Mouse (Mus musculus) hindbrain, embryonic 12.5 days (tissue): ENCODE results near the gene Art4. TPM values are rescaled to one million over a fixed set of nuclear protein-coding genes. Genes with fewer than 3 reads are reported as not detected.

Source experiments
- ATAC-seq: fragments of 200-750 bp; cut with Nextera tagmentation; 2 replicates; pipeline ENCODE4 v1.8.0; 2017; ENCODE audit warnings: moderate TSS enrichment; ENCODE audit not compliant: low FRiP score
- H3K27ac ChIP-seq: fragments of 300-500 bp; sonication (generic); 2 replicates; pipeline ENCODE4 v1.5.1; 2016; ENCODE audit warnings: mild to moderate bottlenecking
- H3K27me3 ChIP-seq: fragments of 300-500 bp; sonication (generic); 2 replicates; pipeline ENCODE4 v1.6.1; 2016; ENCODE audit warnings: mild to moderate bottlenecking
- H3K36me3 ChIP-seq: fragments of 300-500 bp; sonication (generic); 2 replicates; pipeline ENCODE4 v1.6.1; 2016; ENCODE audit warnings: mild to moderate bottlenecking
- H3K4me1 ChIP-seq: fragments of 300-500 bp; sonication (generic); 2 replicates; pipeline ENCODE4 v1.6.1; 2016
- H3K4me2 ChIP-seq: fragments of 300-500 bp; sonication (generic); replicated peaks from 2 replicates; pipeline ENCODE4 v1.6.1; 2016; ENCODE audit warnings: mild to moderate bottlenecking
- H3K4me3 ChIP-seq: fragments of 300-500 bp; sonication (generic); 2 replicates; pipeline ENCODE4 v1.5.1; 2016; ENCODE audit warnings: mild to moderate bottlenecking
- H3K9ac ChIP-seq: fragments of 300-500 bp; sonication (generic); 2 replicates; pipeline ENCODE4 v1.6.1; 2016; ENCODE audit warnings: mild to moderate bottlenecking, moderate library complexity
- H3K9me3 ChIP-seq: fragments of 300-500 bp; sonication (generic); replicated peaks from 2 replicates; pipeline ENCODE4 v1.6.1; 2016; ENCODE audit warnings: mild to moderate bottlenecking
- WGBS: fragments of 180-500 bp; shearing (Covaris S2); methylation state at CpG from one replicate; pipeline ENCODE4 v1.1.7; 2016; 5-methylcytosine and 5-hydroxymethylcytosine counted together
- polyA plus RNA-seq: library from polyadenylated mRNA; unstranded; fragments of >200 nt; fragmentation: Nextera tagmentation; extraction: Ambion mirVana; gene quantifications from 2 replicates; pipeline ENCODE4 v1.2.1, GENCODE M21; 2016

Art4 gene
- polyA plus RNA-seq, 1 experiment from 2014 or later = 0.75 TPM

GRCm38 (mm10) chr6:136857873-136858260 is 334 bp upstream of the Art4 start:
- ATAC-seq = no peak
- Histone ChIP-seq H3K27me3 (no peaks in the 10 kb centered on the region), H3K9me3 (no peaks in the 10 kb centered on the region), H3K27ac (no peak overlapping the region), H3K9ac (no peak overlapping the region), H3K36me3 (no peaks in the 10 kb centered on the region), H3K4me1 (0 out of 2 replicates have a peak, but pooled peaks cover 1% of the 10 kb centered on the region), H3K4me3 (no peak overlapping the region), H3K4me2 (no peak overlapping the region)
- 65% methylated on average over 11 of the region's 11 CpGs for WGBS

- Histone ChIP-seq H3K4me2 (no peak overlapping the region), H3K9ac (no peak overlapping the region), H3K27ac (no peak overlapping the region), H3K9me3 (no peaks in the 10 kb centered on the region), H3K4me3 (no peak overlapping the region), H3K4me1 (peaks cover 5% of the 10 kb centered on the region; the same call in 1 of the 2 replicates), H3K36me3 (no peaks in the 10 kb centered on the region), H3K27me3 (no peaks in the 10 kb centered on the region)
- 76% methylated on average over 14 of the region's 14 CpGs for WGBS
- ATAC-seq = no peak
These were observed 1.4 kb downstream of the Art4 start for GRCm38 (mm10) chr6:136856071-136856636.

GRCm38 (mm10) chr6:136855183-136855582 is 2.4 kb downstream of the Art4 start:
- Histone ChIP-seq H3K27ac (no peak overlapping the region), H3K4me2 (no peak overlapping the region), H3K9me3 (no peaks in the 10 kb centered on the region), H3K4me1 (peaks cover 5% of the 10 kb centered on the region; the same call in 1 of the 2 replicates), H3K27me3 (no peaks in the 10 kb centered on the region), H3K4me3 (no peak overlapping the region), H3K36me3 (no peaks in the 10 kb centered on the region), H3K9ac (no peak overlapping the region)
- ATAC-seq = no peak
- 84% methylated on average over 2 of the region's 2 CpGs for WGBS

DNA sequence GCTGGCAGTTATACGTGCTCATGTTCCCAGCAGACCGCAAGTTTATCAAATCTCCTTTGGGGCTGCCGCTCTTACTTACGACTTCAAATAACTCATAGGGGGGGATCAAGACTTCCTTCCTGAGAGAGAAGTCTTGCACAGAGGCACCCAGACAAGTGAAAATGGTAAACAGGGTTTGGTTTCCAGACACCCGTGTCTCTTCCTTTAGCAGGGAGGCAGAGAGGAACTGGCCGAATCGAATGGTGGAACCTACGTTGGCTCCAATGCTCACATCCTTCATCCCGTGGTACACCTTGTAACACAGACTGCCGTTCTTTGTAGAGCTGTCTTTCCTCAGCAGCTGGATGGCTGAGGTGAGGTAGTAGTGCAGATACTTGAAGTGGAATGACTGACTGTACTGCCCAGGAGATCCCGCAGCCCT is 3.2 kb downstream of the Art4 start:
- Histone ChIP-seq H3K4me2 (no peak overlapping the region), H3K4me3 (no peak overlapping the region)
- WGBS = 91% methylated on average over 11 of the region's 11 CpGs

DNA sequence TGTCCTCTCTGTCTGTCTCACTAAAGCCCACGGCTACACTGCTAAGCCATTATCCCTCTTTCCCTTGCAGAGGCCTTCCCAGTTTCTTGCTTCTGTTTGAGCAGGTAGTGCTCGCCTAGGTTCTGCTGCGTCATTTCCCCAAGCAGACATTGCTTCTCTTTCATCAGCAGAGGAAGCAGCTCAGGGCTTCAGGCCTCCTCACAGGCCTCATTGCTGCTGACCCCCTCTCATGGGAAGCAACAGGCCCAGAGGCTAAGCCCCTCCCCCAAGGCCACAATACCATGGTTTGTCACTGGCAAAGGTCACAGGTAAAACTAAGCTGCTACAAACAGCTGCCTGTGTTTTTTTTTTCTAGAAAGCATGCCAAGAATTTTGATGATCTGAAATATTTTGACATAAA is 4.8 kb downstream of the Art4 start:
- Histone ChIP-seq H3K4me1 (peaks cover 5% of the 10 kb centered on the region; the same call in 1 of the 2 replicates), H3K36me3 (no peaks in the 10 kb centered on the region), H3K9ac (no peak overlapping the region), H3K4me2 (no peak overlapping the region), H3K27me3 (no peaks in the 10 kb centered on the region), H3K27ac (no peak overlapping the region), H3K9me3 (no peaks in the 10 kb centered on the region), H3K4me3 (no peak overlapping the region)
- 62% methylated on average over 3 of the region's 3 CpGs for WGBS
- no peak for ATAC-seq

More for the DNA sequence above, 3.2 kb downstream of the Art4 start:
- Histone ChIP-seq H3K4me1 (peaks cover 5% of the 10 kb centered on the region; the same call in 1 of the 2 replicates), H3K27me3 (no peaks in the 10 kb centered on the region), H3K36me3 (no peaks in the 10 kb centered on the region), H3K27ac (no peak overlapping the region), H3K9me3 (no peaks in the 10 kb centered on the region), H3K9ac (no peak overlapping the region)
- ATAC-seq = no peak

- no peaks in the 10 kb centered on the region for H3K9me3 ChIP-seq
- H3K4me3 ChIP-seq = no peak overlapping the region
- no peaks in the 10 kb centered on the region for H3K27me3 ChIP-seq
- WGBS = 75% methylated on average over 4 of the region's 4 CpGs
- no peak overlapping the region for H3K4me2 ChIP-seq
- no peak for ATAC-seq
- no peak overlapping the region for H3K27ac ChIP-seq
- no peak overlapping the region for H3K9ac ChIP-seq
- H3K36me3 ChIP-seq = no peaks in the 10 kb centered on the region
- peaks cover 5% of the 10 kb centered on the region; the same call in 1 of the 2 replicates for H3K4me1 ChIP-seq
These were observed 5.2 kb downstream of the Art4 start for GRCm38 (mm10) chr6:136852348-136852747.

- H3K27ac ChIP-seq = no peak overlapping the region
- H3K4me2 ChIP-seq = no peak overlapping the region
- no peaks in the 10 kb centered on the region for H3K27me3 ChIP-seq
- H3K9ac ChIP-seq = no peak overlapping the region
- ATAC-seq = no peak
- H3K4me3 ChIP-seq = no peak overlapping the region
- 80% methylated on average over 6 of the region's 6 CpGs for WGBS
- H3K9me3 ChIP-seq = no peaks in the 10 kb centered on the region
- H3K4me1 ChIP-seq = peaks cover 5% of the 10 kb centered on the region; the same call in 1 of the 2 replicates
- no peaks in the 10 kb centered on the region for H3K36me3 ChIP-seq
These were observed 7.3 kb downstream of the Art4 start for GRCm38 (mm10) chr6:136850267-136850666.

GRCm38 (mm10) chr6:136848971-136849370 is 8.6 kb downstream of the Art4 start:
- 89% methylated on average over 5 of the region's 5 CpGs for WGBS
- H3K27ac ChIP-seq = no peak overlapping the region

DNA sequence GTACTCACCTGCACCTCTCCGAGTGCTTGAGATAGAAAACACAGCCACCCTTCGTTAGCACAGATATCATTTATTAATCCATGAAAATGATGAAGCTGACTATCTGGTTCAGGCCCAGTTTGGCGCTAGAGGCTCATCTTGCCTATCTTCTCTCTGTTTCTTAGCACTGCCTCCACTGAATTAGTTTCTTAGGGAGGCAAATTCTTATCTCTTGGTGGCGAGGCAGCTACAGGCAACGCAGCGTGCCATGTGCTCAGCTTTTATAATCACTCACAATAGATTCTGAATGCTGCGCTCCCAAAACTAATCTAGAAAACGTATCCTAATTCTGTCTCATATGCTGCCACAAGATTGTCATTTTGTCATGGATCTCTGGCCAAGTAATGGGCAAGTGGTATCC is 9.1 kb downstream of the Art4 start:
- no peaks in the 10 kb centered on the region for H3K9me3 ChIP-seq
- H3K9ac ChIP-seq = no peak overlapping the region
- H3K4me1 ChIP-seq = peaks cover 5% of the 10 kb centered on the region; the same call in 1 of the 2 replicates
- H3K4me2 ChIP-seq = no peak overlapping the region
- H3K27ac ChIP-seq = no peak overlapping the region
- H3K27me3 ChIP-seq = no peaks in the 10 kb centered on the region
- H3K36me3 ChIP-seq = no peaks in the 10 kb centered on the region
- ATAC-seq = no peak
- 90% methylated on average over 8 of the region's 8 CpGs for WGBS
- H3K4me3 ChIP-seq = no peak overlapping the region

More at GRCm38 (mm10) chr6:136848971-136849370, 8.6 kb downstream of the Art4 start:
- H3K36me3 ChIP-seq = no peaks in the 10 kb centered on the region
- no peak overlapping the region for H3K4me2 ChIP-seq
- no peak for ATAC-seq
- no peaks in the 10 kb centered on the region for H3K9me3 ChIP-seq
- H3K27me3 ChIP-seq = no peaks in the 10 kb centered on the region
- H3K4me3 ChIP-seq = no peak overlapping the region
- peaks cover 5% of the 10 kb centered on the region; the same call in 1 of the 2 replicates for H3K4me1 ChIP-seq
- no peak overlapping the region for H3K9ac ChIP-seq

DNA sequence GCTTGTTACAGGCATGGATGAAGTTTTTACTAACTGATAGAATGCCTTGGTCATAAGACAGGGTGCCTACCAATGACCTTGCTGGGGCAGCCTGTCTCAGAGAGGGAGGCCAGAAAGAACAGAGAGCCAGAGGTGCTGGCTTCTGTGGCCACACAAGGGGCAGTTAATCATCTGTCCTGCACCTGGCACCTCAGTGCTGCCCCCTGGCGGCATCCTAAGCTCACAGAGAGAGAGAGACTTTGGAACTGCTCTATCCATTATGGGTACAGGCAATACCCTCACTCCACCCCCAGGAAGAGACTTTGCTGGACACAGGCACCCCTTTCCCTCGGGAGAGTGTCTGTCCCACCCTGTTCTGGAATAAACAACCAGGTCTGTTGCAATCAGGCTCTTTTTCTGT is 9.7 kb downstream of the Art4 start:
- 28% methylated on average over 2 of the region's 2 CpGs for whole genome bisulfite sequencing
- H3K9me3 ChIP-seq = no peaks in the 10 kb centered on the region
- no peak for ATAC-seq
- H3K4me2 ChIP-seq = no peak overlapping the region
- H3K4me1 ChIP-seq = peaks cover 3% of the 10 kb centered on the region; the same call in 1 of the 2 replicates
- no peaks in the 10 kb centered on the region for H3K36me3 ChIP-seq
- H3K27ac ChIP-seq = no peak overlapping the region
- no peak overlapping the region for H3K4me3 ChIP-seq
- H3K27me3 ChIP-seq = no peaks in the 10 kb centered on the region
- H3K9ac ChIP-seq = no peak overlapping the region

GRCm38 (mm10) chr6:136847267-136847666 is 10.3 kb downstream of the Art4 start:
- H3K27me3 ChIP-seq = no peaks in the 10 kb centered on the region
- H3K4me3 ChIP-seq = no peak overlapping the region
- peaks cover under 1% of the 10 kb centered on the region; the same call in 1 of the 2 replicates for H3K4me1 ChIP-seq
- WGBS = 90% methylated on average over 3 of the region's 3 CpGs
- no peaks in the 10 kb centered on the region for H3K9me3 ChIP-seq
- no peak for ATAC-seq
- H3K27ac ChIP-seq = no peak overlapping the region
- no peak overlapping the region for H3K4me2 ChIP-seq
- no peak overlapping the region for H3K9ac ChIP-seq
- H3K36me3 ChIP-seq = no peaks in the 10 kb centered on the region

DNA sequence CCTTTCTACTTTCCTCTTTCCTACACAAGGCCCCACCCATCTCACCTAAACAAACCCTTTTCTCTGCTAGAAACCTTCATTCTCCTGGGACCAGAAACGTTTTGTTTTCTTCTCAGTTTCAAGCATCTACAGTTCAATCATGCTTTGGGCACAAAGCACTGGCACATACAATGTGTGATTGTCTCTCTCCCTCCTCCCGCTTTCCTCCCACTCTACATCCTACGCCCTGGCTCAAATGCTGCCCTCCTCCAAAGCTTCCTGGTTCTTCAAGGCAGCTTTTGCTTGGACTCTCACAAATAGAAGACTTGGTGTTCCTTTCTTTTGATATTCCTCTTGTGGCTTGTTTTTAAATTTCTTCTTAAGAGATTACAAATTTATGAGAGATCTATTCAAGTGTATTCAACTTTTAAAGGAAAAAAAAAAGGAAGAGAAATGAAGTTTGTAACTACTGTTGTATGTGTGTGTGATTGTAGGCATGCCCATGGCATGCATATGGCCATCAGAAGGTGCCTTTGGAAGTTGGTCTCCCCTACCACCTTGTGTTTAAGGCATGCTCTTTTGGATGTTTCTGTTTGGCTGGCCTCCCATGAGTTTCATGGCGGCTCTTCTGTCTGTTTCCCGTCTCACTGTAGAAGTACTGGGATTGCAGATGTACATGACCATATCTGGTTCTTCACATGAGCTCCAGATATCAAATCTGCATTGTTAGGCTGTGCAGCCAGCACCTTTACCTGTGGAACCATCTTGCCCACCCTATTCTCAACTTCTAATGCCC is 11.6 kb downstream of the Art4 start:
- ATAC-seq = no peak

More for the DNA sequence above, 11.6 kb downstream of the Art4 start:
- WGBS = 66% methylated on average over 5 of the region's 5 CpGs
- no peak overlapping the region for H3K9ac ChIP-seq
- no peaks in the 10 kb centered on the region for H3K9me3 ChIP-seq
- H3K36me3 ChIP-seq = no peaks in the 10 kb centered on the region
- no peaks in the 10 kb centered on the region for H3K27me3 ChIP-seq
- no peak overlapping the region for H3K4me3 ChIP-seq
- H3K4me1 ChIP-seq = no peaks in the 10 kb centered on the region
- H3K4me2 ChIP-seq = no peak overlapping the region
- no peak overlapping the region for H3K27ac ChIP-seq
